Mouse (Mus musculus) G1E-ER4 (cell line): Measurements from ENCODE around the gene Abcc1. TPM values are rescaled to one million over a fixed set of nuclear protein-coding genes. Genes with fewer than 3 reads are reported as not detected.

Experiments used
- GATA1 ChIP-seq: IDR thresholded peaks from one replicate; pipeline ENCODE4 v1.8.0; 2012; ENCODE audit warnings: low read length, inconsistent platforms
- polyA plus RNA-seq: library from polyadenylated mRNA; stranded (reverse); fragments of >175 nt; gene quantifications from 2 replicates; pipeline ENCODE4 v1.2.3, GENCODE M21; 2012

Abcc1 gene
- polyA plus RNA-seq, 1 experiment: 3.5 TPM

DNA sequence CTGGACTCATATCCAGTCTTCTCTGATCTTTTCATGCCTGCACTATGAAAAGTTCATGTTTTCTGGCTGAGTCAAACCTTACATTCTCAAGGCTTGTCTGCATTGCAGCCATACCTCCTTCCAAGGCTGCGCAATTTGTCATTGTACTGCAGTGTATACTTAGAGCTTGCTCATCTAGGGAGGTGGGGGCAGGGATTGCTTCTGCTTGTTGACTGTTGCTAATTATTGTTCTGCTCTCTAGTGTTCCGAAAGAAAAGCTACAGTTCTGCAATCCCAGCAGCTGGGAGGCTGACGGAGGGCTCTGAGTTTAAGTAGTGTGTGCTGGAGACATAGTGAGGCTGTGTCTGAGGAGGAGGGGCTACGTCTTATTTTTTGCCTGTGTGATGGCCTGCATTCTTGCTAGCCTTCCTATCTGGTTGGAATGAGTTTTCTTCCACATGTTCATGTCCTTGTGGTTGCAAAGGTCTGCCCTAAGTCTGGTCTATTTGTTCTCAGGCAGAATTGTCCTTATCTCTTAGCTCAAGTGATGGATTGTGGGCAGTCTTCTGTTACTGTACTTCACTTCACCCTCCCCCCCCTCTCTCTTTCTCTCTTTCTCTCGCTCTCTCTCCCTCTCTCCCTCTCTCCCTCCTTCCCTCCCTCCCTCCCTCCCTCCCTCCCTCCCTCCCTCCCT is 90.2 kb downstream of the Abcc1 start:
- no peak for TF ChIP-seq GATA1

DNA sequence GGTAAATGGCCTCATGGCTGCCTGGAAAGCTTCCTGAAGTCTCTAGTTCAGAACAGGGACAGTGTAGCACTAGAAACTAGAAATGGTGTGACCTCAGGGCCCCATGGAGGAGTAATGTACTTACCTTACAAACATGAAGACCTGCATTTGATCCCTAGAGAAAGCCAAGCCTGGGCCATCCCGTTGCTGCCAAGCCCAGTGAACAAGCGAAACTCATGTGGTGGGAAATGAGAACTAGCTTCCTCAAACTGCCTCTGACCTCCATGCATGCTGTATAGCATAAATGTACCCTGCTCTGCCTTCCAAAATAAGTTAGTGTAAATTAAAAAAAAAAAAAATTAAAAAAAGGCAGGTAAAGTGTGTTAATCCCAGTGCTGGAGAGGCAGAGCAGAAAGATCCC is 101.2 kb downstream of the Abcc1 start:
- no peak for TF ChIP-seq GATA1

DNA sequence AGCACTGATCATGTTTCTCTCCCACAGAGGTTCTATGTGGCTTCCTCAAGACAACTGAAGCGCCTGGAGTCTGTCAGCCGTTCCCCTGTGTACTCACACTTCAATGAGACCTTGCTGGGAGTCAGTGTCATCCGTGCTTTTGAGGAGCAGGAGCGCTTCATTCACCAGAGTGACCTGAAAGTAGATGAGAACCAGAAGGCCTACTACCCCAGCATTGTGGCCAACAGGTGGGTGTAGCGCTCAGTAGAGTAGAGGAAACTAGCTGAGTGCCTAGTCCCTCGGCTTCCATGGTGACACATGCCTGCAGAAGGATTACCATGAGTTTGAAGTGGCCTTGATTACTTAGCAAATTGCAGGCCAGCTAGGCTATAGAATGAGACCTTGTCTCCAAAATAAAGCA is 103.7 kb downstream of the Abcc1 start:
- no peak for TF ChIP-seq GATA1

DNA sequence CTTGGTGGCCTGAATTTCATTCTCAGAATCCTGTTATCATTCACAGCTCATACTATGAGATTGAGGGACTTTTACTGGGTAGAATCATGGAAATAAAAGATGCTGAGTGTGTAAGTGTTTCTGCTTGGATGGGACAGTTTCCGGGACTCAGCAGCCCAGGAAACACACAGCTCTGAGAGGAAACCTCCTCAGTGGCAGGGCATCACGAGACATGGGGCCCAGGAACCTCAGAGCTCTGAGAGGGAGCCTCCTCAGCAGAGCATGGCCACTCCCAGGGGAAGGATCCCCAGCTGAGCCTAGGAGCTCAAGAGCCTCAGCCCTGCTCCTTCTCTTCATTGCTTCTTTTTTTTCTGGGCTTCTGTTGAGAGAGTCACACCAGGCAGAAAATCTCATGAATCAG is 107.0 kb downstream of the Abcc1 start:
- no peak for TF ChIP-seq GATA1

DNA sequence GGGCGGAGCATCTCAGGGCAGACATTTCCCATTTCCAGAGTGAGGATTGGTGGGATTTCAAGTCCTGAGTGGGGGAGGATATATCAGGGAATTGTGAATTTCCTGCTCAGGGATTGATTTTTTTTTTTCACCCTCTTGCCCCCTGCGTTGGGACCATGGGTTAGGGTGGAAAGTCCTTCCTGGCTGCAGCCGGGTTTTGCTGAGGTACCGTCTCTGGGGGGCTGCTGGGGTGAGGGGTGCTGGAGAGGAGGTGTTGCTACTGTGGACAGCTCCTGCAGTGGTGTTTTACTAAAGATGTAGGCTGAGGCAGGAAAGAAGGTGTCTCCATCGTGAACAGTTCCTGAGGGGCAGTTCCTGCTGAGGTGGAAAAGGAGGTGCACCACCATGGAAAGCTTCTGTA is 107.5 kb downstream of the Abcc1 start:
- no peak for TF ChIP-seq GATA1

DNA sequence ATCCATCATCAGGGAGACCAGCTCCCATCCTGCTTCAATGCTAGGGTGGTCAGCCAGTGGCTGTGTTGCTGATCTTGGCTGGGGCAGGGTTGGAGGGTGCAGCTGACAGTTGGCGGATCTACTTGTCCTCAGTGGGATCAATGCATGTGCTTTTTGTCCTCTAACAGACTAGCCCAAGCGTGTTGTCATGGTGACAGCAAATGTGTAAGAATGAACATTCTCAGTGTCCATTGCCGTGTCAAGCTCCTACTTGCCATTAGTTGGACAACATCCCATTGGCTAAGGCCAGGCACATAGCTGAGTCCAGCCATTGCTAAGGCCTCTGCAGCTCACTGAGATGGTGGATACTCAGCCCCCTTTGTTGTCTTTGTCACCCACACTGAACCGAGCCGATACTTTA is 110.8 kb downstream of the Abcc1 start:
- TF ChIP-seq GATA1: no peak

DNA sequence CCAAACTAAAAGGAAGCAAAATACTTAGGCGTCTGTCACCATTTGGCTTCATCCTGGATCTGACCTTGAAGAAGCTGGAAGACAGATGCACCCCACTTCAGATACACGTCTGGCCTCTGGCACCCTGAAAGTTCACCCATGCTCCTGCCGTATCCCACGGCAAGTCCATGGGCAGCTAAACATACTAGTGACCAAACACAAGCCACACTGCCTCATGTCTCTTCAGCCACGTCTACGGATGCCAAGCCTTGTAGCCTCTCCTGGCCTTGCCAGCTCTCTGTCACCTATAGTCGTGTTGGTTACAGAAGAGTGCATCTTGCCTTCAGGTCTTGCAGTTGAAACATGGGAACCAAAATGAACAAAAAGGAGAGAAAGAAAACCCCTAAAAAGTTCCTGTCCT is 112.3 kb downstream of the Abcc1 start:
- TF ChIP-seq GATA1: no peak

DNA sequence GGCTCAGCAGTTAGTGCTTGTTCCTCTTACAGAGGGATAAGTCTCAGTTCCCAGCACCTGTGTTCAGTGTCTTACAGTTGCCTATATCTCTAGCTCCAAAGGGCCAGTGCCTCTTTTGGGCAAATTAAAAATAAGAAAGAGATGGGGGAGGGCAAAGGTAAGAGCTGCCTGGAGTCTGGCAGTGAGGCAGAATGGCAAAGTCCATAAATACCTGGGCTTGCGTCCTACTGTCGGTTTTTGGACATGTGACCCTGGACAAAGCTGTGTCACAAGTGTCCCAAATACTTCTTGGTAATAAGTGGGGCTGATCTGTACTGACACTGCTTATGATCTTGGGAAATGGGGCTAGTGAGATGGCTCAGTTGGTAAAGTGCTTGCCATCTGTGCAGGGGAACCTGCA is 113.6 kb downstream of the Abcc1 start:
- no peak for TF ChIP-seq GATA1

DNA sequence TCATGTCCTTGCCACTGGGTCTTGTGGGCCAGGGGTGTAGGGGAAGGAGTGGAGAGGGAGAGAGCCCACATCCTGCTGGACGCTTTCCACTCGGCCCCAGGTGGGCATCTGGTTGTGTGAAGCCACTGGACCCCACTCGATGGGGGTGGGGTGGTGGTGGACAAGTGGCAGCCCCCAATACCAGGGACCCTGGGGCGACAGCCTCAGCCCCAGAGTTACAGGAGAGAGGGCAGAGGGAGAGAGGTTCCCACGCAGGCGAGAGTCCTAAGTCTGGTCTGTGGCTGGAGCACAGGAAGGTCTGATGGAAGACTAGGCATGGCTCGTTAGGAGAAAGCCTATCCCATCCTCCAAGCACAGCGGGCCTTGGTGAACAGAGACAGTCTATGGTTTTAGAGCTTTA is 114.7 kb downstream of the Abcc1 start:
- TF ChIP-seq GATA1: no peak

DNA sequence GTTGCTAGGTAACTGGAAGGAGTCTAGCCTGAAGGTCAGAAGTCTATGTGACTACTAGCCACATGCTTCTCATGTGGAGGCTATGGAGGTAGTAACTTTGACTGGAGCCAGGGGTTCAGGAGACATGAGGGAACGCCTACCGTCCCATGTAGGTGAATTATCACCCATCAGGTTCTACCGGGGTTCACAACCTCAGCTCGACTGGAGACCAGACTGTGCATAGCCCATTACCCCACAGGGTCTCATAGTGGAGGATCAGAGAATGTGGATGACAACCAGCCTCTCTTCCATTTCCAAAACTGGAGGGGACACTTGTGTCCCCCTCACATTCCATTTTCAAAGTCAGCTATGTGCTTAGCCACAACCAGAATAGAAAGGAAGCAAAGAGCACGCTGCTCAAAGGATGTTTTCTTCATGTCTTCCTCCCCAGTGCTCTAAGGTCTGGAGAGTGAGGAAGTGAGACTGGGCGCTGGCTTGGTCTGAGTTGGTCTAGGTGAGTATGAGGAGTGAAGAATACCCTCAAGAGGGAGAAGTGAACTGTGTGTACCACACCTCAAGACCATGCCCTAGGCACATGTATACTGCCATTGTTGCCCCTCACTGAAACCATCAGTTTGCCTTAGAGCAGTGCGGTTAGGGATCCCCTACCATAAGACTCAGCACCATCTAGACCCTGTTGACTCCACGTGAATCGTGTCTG is 115.5 kb downstream of the Abcc1 start:
- no peak for TF ChIP-seq GATA1

DNA sequence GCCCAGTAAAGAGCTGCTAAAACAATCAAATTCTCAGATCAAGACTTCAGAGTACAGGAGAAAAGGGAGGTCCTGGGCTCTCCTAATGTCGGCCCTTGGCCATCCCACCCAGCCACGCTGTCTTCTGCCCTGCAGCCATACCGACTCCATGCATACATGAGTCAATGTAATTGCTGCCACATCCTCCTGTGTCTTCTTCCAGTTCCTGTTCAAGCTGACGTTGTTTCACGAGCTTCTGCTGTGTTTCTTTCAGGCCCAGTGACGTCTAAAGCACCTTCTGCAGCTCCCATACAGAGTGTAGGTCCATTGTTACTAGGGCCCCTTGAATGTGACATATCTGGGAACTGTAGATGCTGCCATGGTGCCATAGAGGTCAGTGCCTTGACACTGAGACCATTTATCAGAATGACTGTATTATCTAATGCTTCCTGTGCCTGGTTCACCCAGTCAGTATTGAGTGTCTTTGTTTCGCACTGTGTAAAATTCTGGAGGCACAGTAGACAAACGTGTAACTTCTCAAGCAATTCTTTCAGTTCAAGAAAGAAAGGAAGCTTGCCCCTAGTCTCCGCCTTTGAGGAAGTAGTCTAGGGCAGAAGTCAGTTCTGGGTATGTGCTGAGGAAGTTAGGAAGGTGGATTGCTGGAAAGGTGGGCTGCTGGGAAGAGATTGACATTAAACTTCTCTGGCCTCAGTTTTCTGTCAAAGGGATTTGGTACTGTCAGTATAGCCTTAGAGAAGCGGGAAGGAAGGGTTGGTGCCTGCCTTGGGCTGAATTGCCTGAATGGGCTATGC is 116.3 kb downstream of the Abcc1 start:
- TF ChIP-seq GATA1: no peak

DNA sequence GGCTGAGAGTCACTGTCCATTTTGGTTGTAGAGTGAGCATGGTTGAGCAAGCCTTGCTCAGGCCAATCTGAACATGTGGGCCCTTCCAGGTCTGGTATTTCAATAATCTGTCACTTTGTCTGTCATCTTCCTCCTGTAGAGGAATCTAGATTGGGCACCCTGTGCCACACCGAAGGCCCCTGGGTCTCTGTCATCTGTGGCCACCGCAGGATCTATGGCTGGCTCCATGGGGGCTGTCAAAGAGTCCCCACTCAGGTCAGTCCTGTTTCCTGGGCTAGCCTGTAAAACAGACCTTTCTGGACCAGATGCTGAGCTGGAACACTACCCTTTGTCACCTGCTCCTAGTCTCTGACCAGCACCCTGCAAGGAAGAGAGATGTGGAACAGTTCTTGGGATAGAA is 118.3 kb downstream of the Abcc1 start:
- TF ChIP-seq GATA1: no peak

DNA sequence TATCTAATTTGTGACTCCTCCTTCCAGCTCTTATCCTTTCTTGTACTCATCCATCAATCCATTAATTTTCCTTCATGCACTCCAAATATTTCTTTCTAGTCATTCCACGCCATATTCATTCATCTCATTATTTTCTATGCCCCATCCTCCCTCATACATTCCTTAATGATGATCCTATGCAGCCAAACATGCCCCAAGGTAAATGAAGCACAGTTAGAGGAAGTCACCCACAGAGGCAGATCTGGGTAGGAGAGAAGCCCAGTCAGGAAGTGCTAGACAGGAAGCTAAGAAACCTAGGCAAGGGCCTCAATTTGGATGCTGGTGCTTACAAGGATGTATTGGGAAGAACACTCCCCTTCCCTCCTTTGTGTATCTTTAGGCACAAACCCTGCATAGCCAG is 121.9 kb downstream of the Abcc1 start:
- no peak for TF ChIP-seq GATA1

DNA sequence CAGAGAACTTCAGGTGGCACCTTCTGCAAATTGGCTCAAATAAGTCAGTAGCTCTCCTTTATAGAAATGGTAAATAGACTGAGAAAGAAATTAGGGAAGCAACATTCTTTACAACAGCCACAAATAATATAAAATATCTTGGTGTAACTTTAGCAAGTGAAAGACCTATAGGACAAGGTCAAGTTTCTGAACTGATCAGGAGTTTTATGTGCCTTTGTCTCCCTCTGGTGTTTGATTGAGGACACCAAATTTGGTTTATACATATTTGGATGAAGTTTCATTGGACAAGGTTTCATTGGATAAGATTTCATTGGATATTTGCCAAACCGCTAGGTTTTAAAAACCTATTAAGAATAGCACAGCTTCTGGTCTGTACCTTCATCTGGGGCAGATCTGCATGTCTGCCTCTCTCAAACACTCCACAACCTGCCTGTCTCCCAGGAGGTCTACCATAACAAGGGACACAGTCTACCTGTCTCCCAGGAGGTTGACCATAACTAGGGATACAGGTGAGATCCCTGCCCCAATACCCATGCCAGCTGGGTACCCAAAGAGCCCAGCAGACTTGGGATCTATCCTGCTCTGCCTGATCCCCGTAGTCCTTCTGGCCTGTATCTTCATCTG is 132.2 kb downstream of the Abcc1 start:
- TF ChIP-seq GATA1: no peak

DNA sequence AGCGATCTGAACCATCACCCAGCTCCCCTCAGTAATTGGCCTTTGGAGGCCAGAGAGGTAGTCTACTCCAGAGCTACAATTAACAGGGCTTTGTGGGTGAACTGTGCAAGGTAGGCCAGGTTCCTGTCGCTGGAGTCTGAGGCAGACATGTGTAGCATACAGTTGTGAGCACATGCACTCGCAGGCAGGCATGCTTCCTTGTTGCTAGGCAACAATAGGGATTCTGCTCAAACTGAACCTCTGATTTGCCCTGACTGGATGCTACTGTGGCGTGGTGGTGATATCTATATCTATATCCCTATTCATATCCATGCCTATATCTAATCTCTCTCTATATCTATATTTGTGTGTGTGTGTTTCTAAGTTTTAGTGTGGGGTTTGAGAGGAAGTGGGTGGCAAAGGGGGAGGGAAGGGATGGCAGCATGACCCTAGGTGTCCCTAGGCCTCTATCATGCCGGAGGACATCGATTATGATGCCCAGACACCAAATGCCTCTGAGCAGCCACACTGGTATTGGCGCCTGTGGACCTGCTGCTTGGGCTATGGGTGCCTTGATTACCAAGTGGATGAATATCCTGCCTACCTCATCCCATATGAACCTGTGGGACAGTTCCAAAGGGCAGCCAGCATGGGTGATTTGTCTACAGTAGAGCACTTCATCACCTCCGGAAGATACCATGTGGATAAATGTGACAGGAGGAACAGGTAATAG is 140.4 kb downstream of the Abcc1 start:
- no peak for TF ChIP-seq GATA1
